Mouse (Mus musculus): ENCODE data around the gene Iqgap2.
A peak's percentile ranks its signal among the peaks of the same experiment; 100 is the strongest.

Iqgap2 gene

GRCm38 (mm10) chr13:95646687-95647111 is 245.0 kb downstream of the Iqgap2 start:
- no peak for DNase-seq

GRCm38 (mm10) chr13:95643740-95644139 is 248.0 kb downstream of the Iqgap2 start:
- no peak for DNase-seq

- no peak for DNase-seq
Observed at GRCm38 (mm10) chr13:95641061-95641986, 250.4 kb downstream of the Iqgap2 start.

DNA sequence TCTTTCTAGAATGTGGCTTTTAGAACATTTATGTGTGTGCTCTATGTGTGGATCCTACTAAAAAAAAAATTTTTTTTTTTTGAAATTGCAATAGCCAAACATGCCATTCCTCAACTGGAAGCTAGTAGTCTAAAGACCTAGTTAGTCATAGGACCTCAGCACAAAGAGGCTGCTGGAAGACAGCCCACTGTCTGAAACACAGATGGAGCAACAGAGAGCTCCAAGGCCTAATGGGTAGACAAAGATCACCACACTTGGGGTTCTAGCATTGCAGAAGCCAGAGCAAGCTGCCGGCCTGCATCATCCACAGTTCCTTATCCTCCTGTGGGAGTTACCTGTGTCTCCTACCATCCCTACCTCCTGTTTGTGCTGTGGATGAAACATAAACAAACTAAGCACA is 251.3 kb downstream of the Iqgap2 start:
- DNase-seq, result peak; percentile 29

DNA sequence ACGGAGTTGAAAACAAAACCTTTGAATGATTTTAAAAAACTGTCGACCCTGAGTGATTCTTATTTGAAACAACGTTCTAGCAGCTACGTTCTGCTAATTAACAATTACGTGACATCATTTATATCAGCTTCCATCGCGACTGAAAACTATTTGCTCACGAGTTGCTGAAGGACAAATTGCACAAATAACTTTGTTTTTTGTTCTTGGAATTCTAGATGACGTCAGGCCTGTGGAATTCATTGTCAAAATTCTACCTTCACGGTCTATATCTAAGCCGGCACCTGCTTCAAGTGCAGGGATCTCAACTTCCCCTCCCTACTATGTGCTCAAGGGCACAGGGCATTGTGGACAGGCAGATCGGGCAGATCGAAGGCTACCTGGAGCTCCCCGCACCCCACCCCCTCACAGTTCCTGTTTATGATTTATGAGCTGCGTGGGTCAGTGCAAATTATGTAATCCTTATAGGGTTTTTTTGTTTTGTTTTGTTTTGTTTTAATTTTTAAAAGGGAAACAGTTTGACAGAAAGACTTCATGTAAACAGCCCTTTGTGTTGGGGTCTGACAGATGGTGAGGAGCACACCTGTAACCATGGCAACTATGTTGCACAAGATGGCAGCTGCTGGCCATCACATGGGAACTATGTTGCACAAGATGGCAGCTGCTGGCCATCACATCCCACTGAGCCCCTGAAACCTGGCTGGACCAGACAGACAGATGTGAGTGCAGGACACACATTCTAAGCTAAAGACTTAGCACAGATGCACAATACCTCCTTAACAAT is 252.2 kb downstream of the Iqgap2 start:
- peak; percentile 75 for DNase-seq

DNA sequence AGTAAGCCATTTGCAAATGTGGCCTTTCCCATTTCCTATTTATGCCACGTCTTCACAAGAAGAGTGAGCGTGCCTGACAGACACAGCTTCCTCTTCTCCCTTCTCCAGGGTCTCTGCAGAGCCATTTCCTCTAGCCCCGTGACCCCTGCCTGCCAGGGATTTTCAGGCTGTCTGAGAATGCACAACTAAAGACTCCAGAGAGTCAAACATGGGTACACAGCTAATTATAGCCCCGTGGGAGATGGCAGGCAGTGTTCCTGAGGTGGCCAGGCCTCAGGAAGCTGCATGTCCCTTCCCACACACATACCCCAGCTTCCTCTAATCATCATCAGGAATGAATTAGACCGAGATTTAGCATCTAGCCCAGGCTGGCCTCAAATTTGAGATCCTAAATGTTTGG is 252.8 kb downstream of the Iqgap2 start:
- DNase-seq, result peak; percentile 69

GRCm38 (mm10) chr13:95637737-95638136 is 254.0 kb downstream of the Iqgap2 start:
- no peak for DNase-seq

GRCm38 (mm10) chr13:95635301-95635700 is 256.4 kb downstream of the Iqgap2 start:
- DNase-seq, result no peak

GRCm38 (mm10) chr13:95634451-95634850 is 257.3 kb downstream of the Iqgap2 start:
- DNase-seq, result no peak

- peak; percentile 57 for DNase-seq
Observed at GRCm38 (mm10) chr13:95633384-95633783, 258.3 kb downstream of the Iqgap2 start.

- DNase-seq, result no peak
Observed at GRCm38 (mm10) chr13:95632144-95632543, 259.6 kb downstream of the Iqgap2 start.

DNA sequence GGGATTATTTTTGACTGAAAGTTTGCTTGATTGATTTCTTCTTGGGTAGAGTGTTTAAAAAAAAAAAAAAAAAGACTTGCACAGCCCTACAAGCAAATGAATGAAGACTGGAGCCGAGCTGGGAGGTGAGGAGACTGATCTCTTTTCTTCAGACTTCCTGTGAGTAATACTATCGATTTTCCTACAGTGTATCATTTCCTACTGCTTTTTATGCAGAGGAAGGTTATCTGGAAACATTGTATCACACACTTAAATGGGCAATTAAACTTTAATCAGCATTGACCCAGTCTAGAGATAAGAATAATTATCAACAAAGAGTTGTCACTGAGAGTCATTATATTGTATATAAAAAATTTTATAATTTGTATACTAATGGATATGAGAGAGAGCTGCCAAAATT is 261.0 kb downstream of the Iqgap2 start:
- DNase-seq, result no peak

- DNase-seq, result no peak
Observed at GRCm38 (mm10) chr13:95629751-95630150, 262.0 kb downstream of the Iqgap2 start.

DNA sequence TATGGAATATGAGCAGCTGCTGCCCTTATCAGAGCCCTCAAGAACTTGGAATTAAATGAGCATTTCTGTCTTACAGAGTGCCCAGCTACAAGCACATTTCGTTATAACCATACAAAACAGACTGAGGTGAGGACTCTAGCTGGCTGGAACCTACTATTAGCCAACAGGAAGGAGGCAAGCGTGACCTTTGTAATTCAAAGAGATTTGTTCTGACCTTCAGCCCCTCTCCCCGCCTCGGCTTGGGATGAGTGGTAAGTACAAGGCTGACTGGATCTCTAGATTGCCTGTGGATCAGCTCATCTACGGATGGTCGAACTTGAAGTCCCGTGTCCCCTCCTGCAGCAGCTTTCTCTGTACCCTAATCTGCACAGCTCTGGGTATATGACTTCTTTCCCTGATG is 265.0 kb downstream of the Iqgap2 start:
- DNase-seq, result no peak

DNA sequence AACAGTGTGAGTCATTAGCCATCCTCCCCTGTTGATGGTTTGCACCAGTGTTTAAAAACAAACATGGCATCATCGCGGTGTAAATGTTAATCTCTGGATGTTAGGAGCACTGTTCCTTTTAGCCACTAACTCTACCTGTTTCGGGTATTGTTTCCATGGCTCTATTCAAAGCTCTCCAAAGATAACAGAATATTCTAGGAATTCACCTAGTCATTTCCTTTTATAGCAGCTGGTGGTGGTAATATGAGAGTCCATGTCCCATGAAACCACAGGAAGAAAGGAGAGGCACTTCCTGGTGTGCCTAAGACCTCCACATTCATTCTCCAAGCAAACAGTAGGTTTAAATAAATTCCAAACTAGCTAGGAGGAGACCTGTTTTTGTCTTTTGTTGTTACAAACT is 268.7 kb downstream of the Iqgap2 start:
- DNase-seq, result no peak

- no peak for DNase-seq
Observed at GRCm38 (mm10) chr13:95621563-95621962, 270.2 kb downstream of the Iqgap2 start.

DNA sequence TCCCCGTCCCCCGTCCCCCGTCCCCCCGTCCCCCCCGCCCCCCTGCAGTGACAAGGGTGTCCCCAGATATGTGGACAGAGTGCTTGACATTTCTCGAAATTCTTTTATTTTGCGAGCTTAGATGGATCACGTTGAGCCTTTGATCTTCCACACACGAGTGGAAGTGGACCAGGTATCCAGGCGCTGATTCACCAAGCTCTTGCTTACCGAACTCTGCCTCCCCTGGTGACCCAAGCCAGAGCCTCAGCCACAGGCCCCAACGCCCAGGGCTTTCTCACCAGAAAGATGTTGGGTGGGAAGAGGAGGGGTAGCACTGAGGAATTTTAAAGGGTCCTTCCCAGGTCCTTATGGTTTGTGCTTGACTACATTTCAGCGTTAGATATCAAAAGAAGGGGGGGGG is 272.9 kb downstream of the Iqgap2 start:
- no peak for DNase-seq

GRCm38 (mm10) chr13:95618309-95618712 is 273.4 kb downstream of the Iqgap2 start, which contains the start of gene F2r:
Gene F2r, minus strand, starts transcription at chr13:95618487.
- peak; percentile 91 for DNase-seq

DNA sequence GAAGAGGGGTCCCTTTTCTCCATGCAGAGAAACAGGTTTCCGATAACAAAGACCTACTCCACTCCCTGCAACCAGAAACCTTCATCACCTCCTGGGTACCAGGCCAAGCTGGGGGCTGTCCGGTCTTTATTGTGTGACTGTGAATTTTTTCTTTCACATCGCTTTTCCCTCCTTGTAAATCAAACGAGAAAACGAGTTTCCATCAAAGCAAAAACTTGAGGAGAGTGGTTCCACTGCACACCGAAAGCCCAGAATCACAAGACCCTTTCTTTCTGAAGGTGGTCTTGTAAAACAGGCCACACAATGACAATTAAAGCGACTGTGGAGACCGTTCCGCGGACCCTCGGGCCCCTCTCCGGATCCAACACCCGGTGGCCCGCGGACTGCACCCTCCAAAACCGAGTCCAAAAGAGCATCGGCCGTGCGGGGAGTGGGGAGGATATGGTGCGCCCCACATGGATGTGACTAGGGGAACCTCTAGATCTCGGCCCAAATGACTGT is 274.0 kb downstream of the Iqgap2 start:
- DNase-seq, result no peak

DNA sequence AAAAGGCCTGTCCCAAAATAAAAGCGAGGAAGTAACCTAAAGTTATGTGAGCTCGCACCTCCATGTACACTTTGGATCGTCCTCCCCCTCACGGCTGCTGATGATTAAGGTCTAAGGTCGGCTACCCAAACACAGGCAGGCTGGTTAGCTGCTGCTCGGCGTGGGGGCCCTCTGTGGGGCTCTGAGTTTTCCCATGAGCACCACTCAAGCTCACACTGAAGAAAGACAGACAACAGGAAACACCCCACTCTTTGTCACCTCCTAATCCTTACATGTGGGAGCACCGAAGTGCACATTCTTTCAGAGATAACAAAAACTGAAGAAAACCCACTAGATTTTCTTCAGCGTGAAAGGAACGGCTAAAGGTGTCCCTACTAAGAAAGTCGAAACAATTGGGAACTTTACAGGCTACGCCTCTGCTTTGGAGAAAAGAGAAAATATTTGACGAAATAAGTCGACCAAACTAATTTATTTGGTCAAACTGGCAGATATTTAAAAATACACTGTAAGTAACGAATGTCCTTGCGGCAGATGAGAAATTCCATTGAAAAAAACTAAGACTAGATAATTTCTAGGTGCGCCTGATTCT is 274.5 kb downstream of the Iqgap2 start:
- DNase-seq, result no peak

GRCm38 (mm10) chr13:95616512-95616911 is 275.2 kb downstream of the Iqgap2 start:
- no peak for DNase-seq

GRCm38 (mm10) chr13:95614757-95615156 is 277.0 kb downstream of the Iqgap2 start:
- DNase-seq, result no peak

DNA sequence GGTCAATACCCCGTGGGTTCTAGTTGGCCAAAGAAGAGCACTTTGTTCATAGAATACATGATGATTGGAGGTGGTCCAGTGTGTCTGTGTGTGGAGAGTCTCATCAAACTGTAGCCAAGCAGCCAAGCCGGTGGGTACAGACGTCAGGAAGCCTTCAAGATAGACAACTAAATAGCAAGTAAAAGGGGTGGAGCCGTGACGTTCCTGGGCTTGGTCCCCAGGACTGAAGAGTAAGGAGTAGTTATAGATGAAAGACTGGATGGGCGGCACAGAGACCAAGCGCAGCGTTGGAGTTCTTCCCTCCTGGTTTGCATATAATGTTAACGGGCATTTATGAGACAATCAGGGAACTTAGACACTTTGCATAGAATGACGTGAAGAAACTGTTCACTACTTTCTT is 279.5 kb downstream of the Iqgap2 start:
- DNase-seq, result no peak

All from lung, postnatal 10 days (tissue).